Mouse (Mus musculus) limb, embryonic 15.5 days (tissue): ENCODE data around the gene Cldn20. TPM values are rescaled to one million over a fixed set of nuclear protein-coding genes. Genes with fewer than 3 reads are reported as not detected.

Experiments used
- ATAC-seq: fragments of 200-750 bp; cut with Nextera tagmentation; 2 replicates; pipeline ENCODE4 v1.8.0; 2017; ENCODE audit warnings: low read depth, moderate TSS enrichment; ENCODE audit not compliant: insufficient number of reproducible peaks, low FRiP score, low TSS enrichment
- H3K27ac ChIP-seq: fragments of 300-500 bp; sonication (generic); 2 replicates; pipeline ENCODE4 v1.5.1; 2015; ENCODE audit warnings: moderate library complexity, mild to moderate bottlenecking, inconsistent platforms
- H3K27me3 ChIP-seq: fragments of 300-500 bp; sonication (generic); 2 replicates; pipeline ENCODE4 v1.6.1; 2015; ENCODE audit warnings: inconsistent platforms
- H3K36me3 ChIP-seq: fragments of 300-500 bp; sonication (generic); 2 replicates; pipeline ENCODE4 v1.6.1; 2015; ENCODE audit warnings: inconsistent platforms
- H3K4me1 ChIP-seq: fragments of 300-500 bp; sonication (generic); 2 replicates; pipeline ENCODE4 v1.6.1; 2015; ENCODE audit warnings: inconsistent platforms
- H3K4me2 ChIP-seq: fragments of 300-500 bp; sonication (generic); 2 replicates; pipeline ENCODE4 v1.6.1; 2015; ENCODE audit warnings: mild to moderate bottlenecking, inconsistent platforms
- H3K4me3 ChIP-seq: fragments of 300-500 bp; sonication (generic); 2 replicates; pipeline ENCODE4 v1.5.1; 2015; ENCODE audit warnings: mild to moderate bottlenecking, inconsistent platforms
- H3K9ac ChIP-seq: fragments of 300-500 bp; sonication (generic); 2 replicates; pipeline ENCODE4 v1.6.1; 2015; ENCODE audit warnings: inconsistent platforms
- H3K9me3 ChIP-seq: fragments of 300-500 bp; sonication (generic); 2 replicates; pipeline ENCODE4 v1.6.1; 2016; ENCODE audit warnings: inconsistent platforms
- WGBS: fragments of 180-500 bp; shearing (Covaris S2); methylation state at CpG from one replicate; pipeline ENCODE4 v1.1.7; 2015; 5-methylcytosine and 5-hydroxymethylcytosine counted together
- polyA plus RNA-seq: library from polyadenylated mRNA; unstranded; fragments of >200 nt; fragmentation: Nextera tagmentation; extraction: Ambion mirVana; gene quantifications from 2 replicates; pipeline ENCODE4 v1.2.1, GENCODE M21; 2015

The Cldn20 gene
- polyA plus RNA-seq, 1 experiment from 2014 or later = 0.32 TPM

DNA sequence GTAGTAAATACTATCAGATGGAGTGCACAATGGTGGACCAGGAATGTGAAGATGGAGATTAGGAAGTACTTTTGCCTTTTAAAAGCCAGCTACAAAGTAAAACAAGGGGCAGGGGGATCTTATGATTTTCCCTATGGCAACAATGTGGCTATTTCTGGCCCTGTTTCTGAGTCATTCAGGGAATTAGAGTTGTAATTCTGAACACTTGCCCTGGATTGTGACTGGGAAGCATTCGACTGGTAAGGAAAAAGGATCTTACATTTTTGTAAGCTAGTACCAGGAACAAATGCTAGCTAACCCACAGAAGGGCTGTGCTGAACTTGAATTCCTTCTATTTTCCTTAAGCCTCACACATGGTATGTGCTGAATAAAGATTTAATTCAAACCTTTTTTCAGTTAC is 713 bp upstream of the Cldn20 start:
- Histone ChIP-seq H3K9me3 (no peaks in the 10 kb centered on the region), H3K36me3 (peaks cover 6% of the 10 kb centered on the region; the same call in 1 of the 2 replicates), H3K27ac (peak overlapping the region; percentile 43), H3K4me3 (no peak overlapping the region), H3K27me3 (no peaks in the 10 kb centered on the region), H3K4me1 (no peaks in the 10 kb centered on the region), H3K4me2 (no peak overlapping the region), H3K9ac (no peak overlapping the region)
- no peak for ATAC-seq
- WGBS = 54% methylated on average over 1 of the region's 1 CpGs

DNA sequence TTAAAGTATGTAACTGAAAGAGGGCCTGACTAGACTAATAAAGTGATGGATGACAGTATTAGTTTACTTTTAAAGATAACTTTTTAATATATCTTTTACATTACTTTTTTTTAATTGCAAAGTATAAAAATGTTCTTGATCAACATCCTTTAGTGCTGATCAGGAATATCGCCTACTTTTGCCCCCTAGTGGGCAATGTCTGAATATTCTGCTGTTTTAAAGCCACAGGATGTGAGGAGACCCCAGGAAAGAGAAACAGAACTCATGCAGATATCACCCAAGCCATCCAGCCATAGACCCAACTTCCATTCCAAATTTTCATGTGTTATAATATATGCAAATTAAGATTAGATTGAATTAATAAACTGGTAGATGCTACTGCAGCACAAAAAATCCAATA is 1.1 kb downstream of the Cldn20 start:
- H3K27me3 ChIP-seq = no peaks in the 10 kb centered on the region
- H3K9me3 ChIP-seq = no peaks in the 10 kb centered on the region
- no peak overlapping the region for H3K27ac ChIP-seq
- no peak for ATAC-seq
- H3K36me3 ChIP-seq = peaks cover 6% of the 10 kb centered on the region; the same call in 1 of the 2 replicates
- H3K9ac ChIP-seq = no peak overlapping the region
- H3K4me1 ChIP-seq = no peaks in the 10 kb centered on the region
- 26% methylated on average over 1 of the region's 1 CpGs for WGBS
- H3K4me2 ChIP-seq = no peak overlapping the region
- H3K4me3 ChIP-seq = no peak overlapping the region

DNA sequence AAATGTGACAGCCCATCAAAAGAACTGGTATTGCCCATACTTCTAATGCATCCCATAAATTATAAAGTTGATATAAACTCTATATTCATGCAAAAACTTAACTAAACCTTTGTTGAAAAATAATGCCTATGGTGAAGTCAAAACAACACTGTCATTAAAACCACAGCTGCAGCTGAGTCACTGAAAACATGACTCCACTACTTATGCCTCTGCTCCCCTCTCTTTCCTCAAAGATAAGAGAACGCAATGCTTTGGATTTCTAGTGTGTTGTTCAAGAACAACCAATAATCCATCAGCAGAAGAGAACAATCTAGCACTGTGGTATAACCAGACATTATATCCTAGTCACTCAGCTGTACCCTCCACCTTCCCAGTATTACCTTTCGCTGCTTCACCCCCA is 8.0 kb downstream of the Cldn20 start:
- WGBS = 95% methylated on average over 2 of the region's 2 CpGs
- ATAC-seq = no peak
- Histone ChIP-seq H3K4me3 (no peak overlapping the region), H3K4me2 (no peak overlapping the region), H3K27me3 (no peaks in the 10 kb centered on the region), H3K9ac (no peak overlapping the region), H3K36me3 (peaks cover 9% of the 10 kb centered on the region; the same call in 1 of the 2 replicates), H3K9me3 (no peaks in the 10 kb centered on the region), H3K4me1 (no peaks in the 10 kb centered on the region), H3K27ac (no peak overlapping the region)

DNA sequence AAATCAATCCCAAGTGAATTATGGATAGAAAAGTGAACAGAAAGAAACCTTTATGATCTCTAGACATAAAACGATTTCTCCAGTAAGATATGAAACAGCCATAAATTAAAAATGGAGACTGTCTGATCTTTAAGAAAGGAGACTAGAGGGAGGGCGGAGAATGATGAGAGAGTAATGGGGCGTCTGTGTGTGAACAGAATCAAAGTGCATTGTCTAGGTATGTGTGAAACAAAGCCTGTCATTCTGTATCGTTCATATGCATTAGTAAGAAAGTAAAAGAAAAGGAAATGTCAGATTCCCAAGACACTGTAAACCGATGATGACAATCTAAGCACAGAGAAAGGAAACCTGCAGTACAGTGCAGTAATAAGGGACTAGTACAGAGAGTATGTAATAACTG is 8.7 kb downstream of the Cldn20 start:
- no peak overlapping the region for H3K4me2 ChIP-seq
- H3K9ac ChIP-seq = no peak overlapping the region
- H3K27ac ChIP-seq = no peak overlapping the region
- 88% methylated on average over 5 of the region's 5 CpGs for WGBS
- no peaks in the 10 kb centered on the region for H3K27me3 ChIP-seq
- H3K36me3 ChIP-seq = peaks cover 9% of the 10 kb centered on the region
- no peaks in the 10 kb centered on the region for H3K9me3 ChIP-seq
- no peak for ATAC-seq
- H3K4me3 ChIP-seq = no peak overlapping the region
- H3K4me1 ChIP-seq = no peaks in the 10 kb centered on the region

DNA sequence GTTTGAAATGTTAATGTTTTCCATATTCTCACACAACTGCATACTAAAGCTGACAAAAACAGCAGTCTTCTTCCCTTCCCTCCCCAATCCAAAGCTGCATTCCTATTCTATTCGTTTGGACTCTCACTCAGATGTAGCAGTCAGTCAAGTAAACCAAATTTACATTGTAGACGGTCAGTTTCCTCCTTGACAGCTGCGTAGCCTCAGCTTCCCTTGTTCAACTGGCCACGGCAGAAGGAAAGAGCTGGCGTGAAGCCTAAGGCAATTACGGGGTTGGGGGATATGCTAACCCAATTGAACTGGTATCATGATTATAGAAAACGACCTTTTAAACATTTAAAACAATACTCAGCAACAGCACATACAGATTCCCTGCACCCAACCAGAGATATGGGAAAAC is 15.4 kb downstream of the Cldn20 start:
- Histone ChIP-seq H3K4me1 (no peaks in the 10 kb centered on the region), H3K9ac (no peak overlapping the region), H3K9me3 (no peaks in the 10 kb centered on the region), H3K4me3 (no peak overlapping the region), H3K4me2 (no peak overlapping the region), H3K27ac (no peak overlapping the region), H3K36me3 (peaks cover 4% of the 10 kb centered on the region; the same call in 1 of the 2 replicates), H3K27me3 (no peaks in the 10 kb centered on the region)
- ATAC-seq = no peak
- WGBS = 65% methylated on average over 7 of the region's 7 CpGs

DNA sequence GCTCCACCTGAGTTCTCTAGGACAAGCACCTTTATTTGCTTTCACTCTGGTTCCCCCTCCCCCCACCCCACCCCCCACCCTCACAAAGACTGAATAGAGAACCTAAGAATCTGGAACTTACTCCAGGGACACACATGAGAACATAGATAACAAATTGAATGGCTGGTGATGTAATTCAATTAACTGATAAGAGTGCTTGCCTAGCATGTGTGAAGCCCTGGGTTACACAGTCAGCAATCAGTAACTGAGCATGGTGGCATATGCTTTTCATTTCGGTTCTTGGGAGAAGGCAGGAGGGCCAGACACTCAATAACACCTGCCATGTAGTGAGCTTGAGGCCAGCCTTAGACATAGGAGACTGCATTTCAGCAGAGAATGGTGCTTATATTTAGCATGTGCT is 23.9 kb downstream of the Cldn20 start:
- no peaks in the 10 kb centered on the region for H3K9me3 ChIP-seq
- 50% methylated on average over 1 of the region's 1 CpGs for WGBS
- H3K4me1 ChIP-seq = peaks cover 7% of the 10 kb centered on the region
- H3K27me3 ChIP-seq = no peaks in the 10 kb centered on the region
- 0 out of 2 replicates have a peak, but pooled peaks cover 4% of the 10 kb centered on the region for H3K36me3 ChIP-seq
- no peak for ATAC-seq
- H3K9ac ChIP-seq = no peak overlapping the region
- no peak overlapping the region for H3K4me3 ChIP-seq
- no peak overlapping the region for H3K27ac ChIP-seq
- H3K4me2 ChIP-seq = peak overlapping the region; percentile 67; the same call in 1 of the 2 replicates

DNA sequence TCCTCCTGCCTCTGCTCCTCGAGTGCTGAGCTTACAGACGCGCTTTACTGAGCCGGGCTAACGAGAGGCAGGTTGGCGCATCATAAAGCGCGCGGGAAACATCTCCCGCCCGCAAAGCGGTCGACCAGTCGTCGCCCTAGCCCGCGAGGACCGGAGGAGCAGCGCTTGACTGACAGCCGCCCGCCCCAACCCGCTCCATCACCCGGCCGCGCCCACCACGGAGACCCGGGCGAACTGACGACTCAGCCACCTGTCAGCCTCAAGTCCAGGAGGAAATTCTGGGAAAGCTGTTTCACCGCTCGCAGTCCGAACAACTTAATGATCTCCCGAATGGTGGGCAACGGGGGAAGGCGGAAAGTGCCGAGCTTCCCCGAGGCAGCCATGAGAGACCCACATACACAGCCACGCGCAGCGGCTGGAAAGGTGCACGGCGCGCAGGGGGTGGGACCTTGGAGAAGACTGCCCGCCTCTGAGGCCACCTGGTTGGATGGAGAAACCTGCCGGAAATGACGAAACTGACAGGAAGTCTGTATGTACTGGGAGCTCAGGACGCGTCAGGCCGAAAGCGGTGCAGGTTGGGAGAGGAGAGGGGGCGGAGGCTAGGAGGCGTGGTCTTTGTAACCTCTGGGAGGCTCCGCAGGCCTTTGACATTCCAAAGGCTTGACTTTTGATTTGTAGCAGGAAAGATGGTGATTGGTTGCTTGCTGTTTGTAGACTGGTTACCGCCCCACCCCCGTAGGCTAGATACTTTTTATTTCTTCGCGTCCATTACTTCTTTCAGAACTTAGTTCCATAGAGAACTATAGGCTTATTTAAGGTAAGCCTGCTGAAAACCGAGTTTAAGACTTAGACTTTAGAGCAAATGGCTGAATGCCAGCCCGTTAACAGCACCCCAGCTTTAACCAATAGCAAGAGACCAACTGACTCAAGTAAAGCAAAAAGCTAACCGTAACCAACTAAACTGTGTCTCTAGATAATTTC is 25.3 kb downstream of the Cldn20 start, which contains the start of gene Tfb1m:
Gene Tfb1m (minus strand): TSS at position 451 of the 981 bp plus-strand sequence.
- no peaks in the 10 kb centered on the region for H3K27me3 ChIP-seq
- peak within 1 kb of the TSS; percentile 41 for H3K9ac ChIP-seq
- H3K4me1 ChIP-seq = peaks cover 7% of the 10 kb centered on the region
- peak within 1 kb of the TSS; percentile 75 for H3K4me3 ChIP-seq
- ATAC-seq = peak; percentile 100
- H3K27ac ChIP-seq = peak within 1 kb of the TSS; percentile 93
- 0 out of 2 replicates have a peak, but pooled peaks cover 4% of the 10 kb centered on the region for H3K36me3 ChIP-seq
- H3K9me3 ChIP-seq = no peaks in the 10 kb centered on the region
- under 1% methylated on average over 60 of the region's 60 CpGs for WGBS
- peak within 1 kb of the TSS; percentile 67 for H3K4me2 ChIP-seq

DNA sequence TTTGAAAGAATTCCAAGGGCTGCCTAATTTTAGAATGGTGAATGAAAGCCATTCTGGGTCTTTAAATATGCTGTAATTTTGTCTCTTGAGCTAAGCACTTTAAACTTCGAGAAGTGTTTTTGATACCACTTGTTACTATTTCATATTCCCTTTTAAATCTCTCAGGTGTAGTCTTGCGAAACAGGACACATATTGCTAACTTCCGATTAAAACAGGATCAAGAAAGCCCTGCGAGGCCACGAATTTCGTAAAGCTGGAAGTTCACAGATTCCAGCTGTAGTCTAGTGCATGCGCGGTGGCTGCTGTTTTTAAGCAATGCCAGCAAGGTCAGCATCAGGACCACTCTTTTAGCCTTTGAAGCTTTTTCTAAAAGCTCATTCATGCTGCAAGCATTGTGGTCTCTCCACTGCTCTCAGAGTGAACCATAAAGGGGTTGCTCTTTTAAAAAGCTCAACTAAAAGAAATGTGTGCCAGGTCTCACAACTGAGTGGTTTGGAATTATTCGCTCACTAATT is 26.1 kb downstream of the Cldn20 start:
- Histone ChIP-seq H3K9ac (no peak overlapping the region), H3K4me2 (peak overlapping the region; percentile 48), H3K36me3 (0 out of 2 replicates have a peak, but pooled peaks cover 1% of the 10 kb centered on the region), H3K9me3 (no peaks in the 10 kb centered on the region), H3K4me1 (peaks cover 7% of the 10 kb centered on the region), H3K4me3 (peak overlapping the region; percentile 75), H3K27me3 (no peaks in the 10 kb centered on the region), H3K27ac (peak overlapping the region; percentile 93)
- ATAC-seq = no peak
- WGBS = 53% methylated on average over 9 of the region's 9 CpGs

DNA sequence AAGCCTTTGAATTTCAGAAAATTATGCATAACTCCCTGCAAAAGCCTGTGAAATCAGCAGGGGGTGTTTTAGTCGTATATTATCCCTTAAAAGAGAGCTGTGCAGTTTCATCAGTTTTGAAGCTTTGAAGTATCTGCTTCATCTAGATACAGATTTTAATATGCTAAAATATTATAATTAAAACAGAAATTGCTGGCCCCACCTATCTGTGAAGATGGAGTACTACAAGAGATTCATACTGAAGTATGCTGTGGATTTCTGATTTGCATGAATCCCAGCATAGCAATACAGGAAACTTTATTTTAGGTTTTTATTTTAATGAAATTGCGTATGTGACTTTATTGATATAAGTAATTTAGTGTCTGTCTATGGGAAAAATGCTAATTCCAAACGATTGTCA is 28.2 kb downstream of the Cldn20 start:
- Histone ChIP-seq H3K4me2 (no peak overlapping the region), H3K4me1 (peaks cover 7% of the 10 kb centered on the region), H3K27me3 (no peaks in the 10 kb centered on the region), H3K9me3 (no peaks in the 10 kb centered on the region), H3K27ac (no peak overlapping the region), H3K4me3 (no peak overlapping the region), H3K36me3 (no peaks in the 10 kb centered on the region), H3K9ac (no peak overlapping the region)
- no peak for ATAC-seq
- 78% methylated on average over 3 of the region's 3 CpGs for WGBS

DNA sequence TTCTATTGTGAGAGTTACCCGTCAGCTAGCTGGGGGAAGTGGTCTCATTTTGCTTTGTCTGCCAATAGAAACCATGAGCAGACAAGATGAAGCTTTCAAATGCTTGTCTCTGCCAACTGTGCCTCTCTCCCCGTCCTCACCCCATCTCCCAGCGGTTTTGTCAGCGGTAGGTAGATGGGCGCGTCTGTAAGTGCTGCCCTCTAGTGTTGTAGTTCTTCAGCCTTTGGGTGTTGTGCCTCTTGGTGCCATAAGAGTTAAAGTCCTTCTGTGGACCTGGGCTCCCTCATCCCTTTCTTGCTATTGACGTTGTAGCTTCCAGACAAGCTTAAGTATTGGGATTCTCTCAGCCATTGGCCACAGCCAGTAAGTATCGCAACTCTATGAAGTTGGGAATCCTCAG is 30.1 kb downstream of the Cldn20 start:
- no peak for ATAC-seq
- Histone ChIP-seq H3K4me3 (no peak overlapping the region), H3K4me1 (peaks cover 3% of the 10 kb centered on the region), H3K36me3 (no peaks in the 10 kb centered on the region), H3K4me2 (no peak overlapping the region), H3K9me3 (no peaks in the 10 kb centered on the region), H3K27me3 (no peaks in the 10 kb centered on the region), H3K27ac (no peak overlapping the region), H3K9ac (no peak overlapping the region)
- 48% methylated on average over 8 of the region's 8 CpGs for whole genome bisulfite sequencing

DNA sequence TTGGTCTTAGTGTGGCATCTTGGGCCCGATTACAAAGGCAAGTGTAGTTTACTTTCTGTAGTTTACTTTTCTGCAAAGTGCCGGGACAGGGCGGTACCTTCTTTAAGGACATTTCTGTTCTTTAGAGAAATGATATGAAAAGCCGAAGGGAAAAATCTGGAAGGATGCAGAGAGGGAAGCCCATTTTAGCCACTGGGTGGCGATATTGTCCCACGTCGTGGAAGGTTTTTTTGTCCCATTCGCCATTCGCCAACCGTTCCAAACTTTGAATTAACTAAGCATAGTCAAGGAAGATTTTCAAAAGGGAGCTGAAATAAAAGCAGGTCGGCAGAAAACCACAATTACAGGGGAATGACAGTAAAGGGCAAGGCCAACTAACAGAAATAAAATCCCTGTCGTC is 38.5 kb downstream of the Cldn20 start:
- 2% methylated on average over 12 of the region's 12 CpGs for WGBS
- no peaks in the 10 kb centered on the region for H3K4me1 ChIP-seq
- no peaks in the 10 kb centered on the region for H3K36me3 ChIP-seq
- H3K4me3 ChIP-seq = no peak overlapping the region
- no peak overlapping the region; the same call in 1 of the 2 replicates for H3K4me2 ChIP-seq
- H3K27ac ChIP-seq = no peak overlapping the region
- H3K27me3 ChIP-seq = no peaks in the 10 kb centered on the region
- H3K9ac ChIP-seq = no peak overlapping the region
- no peaks in the 10 kb centered on the region for H3K9me3 ChIP-seq
- no peak for ATAC-seq
